Mouse (Mus musculus) lung, embryonic 14.5 days (tissue): Measurements from ENCODE around the gene Kcnj6. TPM values are rescaled to one million over a fixed set of nuclear protein-coding genes. Genes with fewer than 3 reads are reported as not detected.

Experiments
- ATAC-seq: fragments of 200-750 bp; cut with Nextera tagmentation; 2 replicates; pipeline ENCODE4 v1.8.0; 2017; ENCODE audit warnings: mild to moderate bottlenecking, moderate TSS enrichment, moderate library complexity; ENCODE audit not compliant: insufficient read depth
- DNase-seq: peaks from one replicate; pipeline ENCODE4 v3.0.0-alpha.2; 2015
- H3K27ac ChIP-seq: fragments of 300-500 bp; sonication (generic); 2 replicates; pipeline ENCODE4 v1.5.1; 2014; ENCODE audit warnings: low read depth, mild to moderate bottlenecking, moderate library complexity
- H3K27me3 ChIP-seq: fragments of 300-500 bp; sonication (generic); 2 replicates; pipeline ENCODE4 v1.6.1; 2014; ENCODE audit warnings: low read length, control low read depth; ENCODE audit not compliant: insufficient read depth
- H3K36me3 ChIP-seq: fragments of 300-500 bp; sonication (generic); 2 replicates; pipeline ENCODE4 v1.6.1; 2014; ENCODE audit warnings: control low read depth; ENCODE audit not compliant: insufficient read depth
- H3K4me1 ChIP-seq: fragments of 300-500 bp; sonication (generic); 2 replicates; pipeline ENCODE4 v1.6.1; 2014; ENCODE audit warnings: antibody characterized with exemption, control low read depth; ENCODE audit not compliant: insufficient read depth
- H3K4me2 ChIP-seq: fragments of 300-500 bp; sonication (generic); 2 replicates; pipeline ENCODE4 v1.6.1; 2014; ENCODE audit warnings: mild to moderate bottlenecking
- H3K4me3 ChIP-seq: fragments of 300-500 bp; sonication (generic); 2 replicates; pipeline ENCODE4 v1.5.1; 2014; ENCODE audit warnings: low read depth, low read length
- H3K9ac ChIP-seq: fragments of 300-500 bp; sonication (generic); 2 replicates; pipeline ENCODE4 v1.6.1; 2014
- H3K9me3 ChIP-seq: fragments of 300-500 bp; sonication (generic); 2 replicates; pipeline ENCODE4 v1.6.1; 2016; ENCODE audit warnings: low read depth, low read length, control low read depth
- CTCF ChIP-seq: IDR thresholded peaks from 2 replicates; pipeline ENCODE4 v1.5.1; 2016; ENCODE audit warnings: antibody characterized with exemption, low read depth
- whole genome bisulfite sequencing: fragments of 180-500 bp; shearing (Covaris S2); extraction: QIAGEN DNeasy Blood & Tissue Kit; methylation state at CpG from one replicate; pipeline ENCODE4 v1.1.7; 2014; 5-methylcytosine and 5-hydroxymethylcytosine counted together
- microRNA-seq: library from miRNA; unstranded; fragments of <30 nt; microRNA quantifications from one replicate; pipeline ENCODE4, GENCODE M21; 2016; ENCODE audit warnings: borderline number of aligned reads
- polyA plus RNA-seq: library from polyadenylated mRNA; unstranded; fragments of >200 nt; fragmentation: Nextera tagmentation; extraction: Ambion mirVana; gene quantifications from 2 replicates; pipeline ENCODE4 v1.2.1, GENCODE M21; 2014

The Kcnj6 gene
- polyA plus RNA-seq, 1 experiment from 2014 or later: not detected

DNA sequence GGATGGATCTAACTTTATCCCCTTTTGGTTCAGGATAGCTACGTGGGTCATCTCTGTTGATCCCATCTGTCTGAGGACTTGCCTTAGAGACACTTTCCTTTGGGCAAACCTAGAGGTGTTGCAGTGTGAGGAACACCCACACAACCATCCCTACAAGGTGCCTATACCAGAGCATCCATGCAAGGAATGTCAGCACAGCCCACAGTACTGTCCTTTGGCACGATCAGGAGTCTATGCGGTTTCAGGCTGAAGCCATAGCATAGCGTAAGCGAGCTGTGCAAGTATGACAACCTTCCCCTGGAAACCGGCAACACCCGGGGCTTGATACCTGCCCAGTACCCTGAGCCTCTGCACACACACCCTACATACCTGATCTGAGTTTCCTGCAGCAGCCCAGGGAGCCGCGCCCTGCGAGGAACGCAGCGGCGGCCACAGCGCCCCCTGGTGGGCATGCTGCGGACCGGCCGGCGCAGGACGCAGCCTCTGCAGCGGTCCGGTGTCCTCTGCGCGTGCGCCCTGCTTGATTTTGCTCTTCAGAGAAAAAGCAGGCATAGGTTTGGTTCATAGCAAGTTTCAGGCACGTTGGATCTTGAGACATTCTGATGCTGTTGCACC lies 283.9 kb downstream of the Kcnj6 start:
- Histone ChIP-seq H3K4me3 (peak overlapping the region; percentile 25; the same call in 1 of the 2 replicates), H3K9ac (peak overlapping the region; percentile 32; the same call in 1 of the 2 replicates), H3K9me3 (peaks cover 6% of the 10 kb centered on the region; the same call in 1 of the 2 replicates), H3K27me3 (no peaks in the 10 kb centered on the region), H3K4me2 (peak overlapping the region; percentile 62), H3K36me3 (no peaks in the 10 kb centered on the region), H3K27ac (no peak overlapping the region), H3K4me1 (no peaks in the 10 kb centered on the region)
- ATAC-seq: peak; percentile 86
- WGBS: 8% methylated on average over 25 of the region's 25 CpGs
- peak; percentile 90 for DNase-seq
- peak; percentile 73 for TF ChIP-seq CTCF

DNA sequence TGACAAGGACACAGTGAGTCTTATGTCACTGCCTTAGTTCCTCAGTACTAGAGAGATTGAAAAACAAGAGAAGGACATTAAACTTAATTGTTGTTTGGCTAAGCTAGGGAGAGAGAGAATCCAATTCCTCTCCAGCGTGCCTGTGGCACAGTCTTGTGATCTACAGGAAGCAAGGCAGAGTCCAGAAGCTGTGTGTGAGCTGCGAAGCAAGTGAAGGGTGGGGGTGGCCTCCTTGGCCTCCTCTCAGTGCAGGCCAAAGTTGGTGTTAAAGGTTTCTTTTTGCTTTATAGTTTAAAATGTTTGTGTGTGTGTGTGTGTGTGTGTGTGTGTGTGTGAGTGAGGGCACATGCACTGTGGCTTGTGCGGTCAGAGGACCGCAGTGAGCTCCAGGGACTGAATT lies 295.5 kb downstream of the Kcnj6 start:
- Histone ChIP-seq H3K9ac (no peak overlapping the region), H3K27ac (no peak overlapping the region), H3K36me3 (no peaks in the 10 kb centered on the region), H3K4me3 (no peak overlapping the region), H3K27me3 (no peaks in the 10 kb centered on the region), H3K9me3 (no peaks in the 10 kb centered on the region), H3K4me2 (no peak overlapping the region), H3K4me1 (no peaks in the 10 kb centered on the region)
- WGBS: 77% methylated on average over 4 of the region's 4 CpGs
- no peak for DNase-seq
- no peak for TF ChIP-seq CTCF
- ATAC-seq: no peak

GRCm38 (mm10) chr16:94701141-94701540 lies 296.4 kb downstream of the Kcnj6 start:
- no peak for TF ChIP-seq CTCF
- H3K36me3 ChIP-seq: no peaks in the 10 kb centered on the region
- no peak overlapping the region for H3K27ac ChIP-seq
- no peak overlapping the region for H3K4me3 ChIP-seq
- no peaks in the 10 kb centered on the region for H3K9me3 ChIP-seq
- H3K27me3 ChIP-seq: no peaks in the 10 kb centered on the region
- no peak overlapping the region for H3K4me2 ChIP-seq
- no peak overlapping the region for H3K9ac ChIP-seq
- ATAC-seq (no peak), DNase-seq (no peak)
- 75% methylated on average over 4 of the region's 4 CpGs for WGBS
- no peaks in the 10 kb centered on the region for H3K4me1 ChIP-seq

Small RNA genes within 50 kb of the gene (microRNA-seq; reads per million reads assigned to microRNA genes)
- gene Gm22745: not detected
